In the genomic region with DNA sequence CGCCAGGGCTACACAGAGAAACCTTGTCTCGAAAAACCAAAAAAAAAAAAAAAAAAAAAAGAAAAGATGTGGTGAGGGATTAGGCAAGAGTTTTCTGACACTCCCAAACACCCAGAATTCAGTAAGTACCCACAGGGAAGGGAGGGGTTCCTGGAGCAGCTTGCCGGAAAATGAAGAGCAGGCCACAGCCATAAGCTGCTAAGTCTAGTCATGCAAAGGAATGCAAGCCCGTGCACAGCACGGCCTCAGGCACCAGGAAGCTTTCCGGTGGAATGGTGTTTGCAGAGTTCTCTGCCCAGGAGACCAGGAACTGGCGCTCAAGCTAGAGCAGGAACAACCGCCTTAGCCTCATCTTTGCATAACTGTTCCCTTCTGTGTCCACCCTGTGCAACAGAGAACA, we compare ENCODE assay signal across 1 mouse cellular context.
TF ChIP-seq lines count a peak whose summit lies in the region.

No protein-coding gene starts in this region.

TF ChIP-seq in C2C12, 6 proteins besides CTCF, POLR2A, EP300 and RAD21 (continued from another document):
- TF ChIP-seq MYOD1 (IDR thresholded peaks at IDR 0.05; ENCODE audit: control insufficient read depth, insufficient read length, low read depth) (no peak), USF1 (IDR thresholded peaks at IDR 0.05; ENCODE audit: low read depth) (no peak), CEBPB (IDR thresholded peaks at IDR 0.05; ENCODE audit: low read depth) (peak; percentile 26)
TF ChIP-seq in C2C12: peak in this region for 1.
